Mouse (Mus musculus) testis, postnatal 10 days (tissue): ENCODE data around the gene 6430571L13Rik.

Experiments
- DNase-seq: peaks from one replicate; pipeline ENCODE4 v3.0.0; 2021; ENCODE audit warnings: low spot score

6430571L13Rik gene

GRCm38 (mm10) chr9:107307099-107307872 is 33.1 kb upstream of the 6430571L13Rik start:
- DNase-seq = peak; percentile 37

GRCm38 (mm10) chr9:107307886-107308285 is 32.5 kb upstream of the 6430571L13Rik start:
- peak; percentile 92 for DNase-seq

GRCm38 (mm10) chr9:107308346-107309000 is 31.9 kb upstream of the 6430571L13Rik start:
- DNase-seq = no peak

- no peak for DNase-seq
These were observed 31.2 kb upstream of the 6430571L13Rik start for GRCm38 (mm10) chr9:107309171-107309570.

GRCm38 (mm10) chr9:107309600-107309999 is 30.8 kb upstream of the 6430571L13Rik start:
- DNase-seq = no peak

GRCm38 (mm10) chr9:107312811-107313584 is 27.4 kb upstream of the 6430571L13Rik start:
- peak; percentile 40 for DNase-seq

- no peak for DNase-seq
These were observed 26.5 kb upstream of the 6430571L13Rik start for GRCm38 (mm10) chr9:107313926-107314325.

- no peak for DNase-seq
These were observed 24.6 kb upstream of the 6430571L13Rik start for GRCm38 (mm10) chr9:107315791-107316190.

GRCm38 (mm10) chr9:107322461-107323050 is 17.8 kb upstream of the 6430571L13Rik start:
- DNase-seq = no peak

GRCm38 (mm10) chr9:107323558-107323957 is 16.8 kb upstream of the 6430571L13Rik start:
- peak; percentile 70 for DNase-seq

- no peak for DNase-seq
These were observed 15.4 kb upstream of the 6430571L13Rik start for GRCm38 (mm10) chr9:107324799-107325561.

GRCm38 (mm10) chr9:107325904-107326303 is 14.5 kb upstream of the 6430571L13Rik start:
- DNase-seq = no peak

GRCm38 (mm10) chr9:107327879-107328620 is 12.4 kb upstream of the 6430571L13Rik start:
- DNase-seq = no peak

- DNase-seq = no peak
These were observed 9.6 kb upstream of the 6430571L13Rik start for GRCm38 (mm10) chr9:107330791-107331190.

- DNase-seq = no peak
These were observed 6.7 kb upstream of the 6430571L13Rik start for GRCm38 (mm10) chr9:107333686-107334085.

- no peak for DNase-seq
These were observed 6.0 kb upstream of the 6430571L13Rik start for GRCm38 (mm10) chr9:107334356-107334755.

- DNase-seq = no peak
These were observed 5.4 kb upstream of the 6430571L13Rik start for GRCm38 (mm10) chr9:107335046-107335445.

GRCm38 (mm10) chr9:107335909-107336308 is 4.5 kb upstream of the 6430571L13Rik start:
- peak; percentile 83 for DNase-seq

GRCm38 (mm10) chr9:107336386-107336785 is 4.0 kb upstream of the 6430571L13Rik start:
- DNase-seq = no peak

GRCm38 (mm10) chr9:107338172-107338883 is 2.1 kb upstream of the 6430571L13Rik start, which contains the start of gene Hemk1:
Hemk1 (minus strand) TSS chr9:107338350.
- DNase-seq = peak; percentile 80
